Mouse (Mus musculus): ENCODE results near the gene Lpin1. TPM values are rescaled to one million over a fixed set of nuclear protein-coding genes. Genes with fewer than 3 reads are reported as not detected.

Lpin1 gene
- total and polyA plus RNA-seq, 2 experiments: 19.8 to 118 TPM

DNA sequence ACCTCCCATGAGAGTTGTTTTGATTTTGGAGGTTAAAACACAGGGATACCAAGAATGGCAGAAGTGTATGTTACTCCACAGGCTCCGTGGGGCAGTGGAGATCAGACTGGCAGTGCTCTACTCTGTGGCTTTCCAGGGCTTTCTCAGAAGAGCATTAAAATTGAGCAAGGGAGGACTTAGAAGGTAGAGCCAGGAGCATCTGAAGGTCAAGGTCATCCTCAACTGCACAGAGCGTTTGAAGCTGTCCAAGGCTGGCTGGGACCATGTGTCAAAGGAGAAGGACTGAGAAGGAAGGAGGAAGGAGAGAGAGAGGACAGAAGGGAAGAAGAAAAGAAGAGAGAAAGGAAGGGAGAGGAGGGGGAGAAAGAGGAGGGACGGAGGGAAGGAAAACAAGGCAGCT lies 3.8 kb upstream of the Lpin1 start:
- no peaks in the 10 kb centered on the region for H3K27me3 ChIP-seq (ENCODE audit: control insufficient read depth, insufficient read depth, low read length)
- TF ChIP-seq CTCF (IDR thresholded peaks at IDR 0.05; ENCODE audit: low read depth, low read length) (no peak), POLR2A (IDR thresholded peaks at IDR 0.05; ENCODE audit: extremely low read depth, insufficient read depth, low read length) (no peak)
- DNase-seq (ENCODE audit: extremely low read depth, low read depth, low spot score): peak; percentile 25
- 35% methylated on average over 3 of the region's 3 CpGs for WGBS
- H3K9ac ChIP-seq (ENCODE audit: low read depth, low read length): no peak overlapping the region
- no peak overlapping the region for H3K27ac ChIP-seq (replicated peaks; ENCODE audit: insufficient read depth, low read depth, low read length)
- H3K79me2 ChIP-seq (ENCODE audit: control insufficient read depth, insufficient read depth, low read length): no peaks in the 10 kb centered on the region
- no peaks in the 10 kb centered on the region for H3K36me3 ChIP-seq (ENCODE audit: control insufficient read depth, insufficient read depth, low read length)
- H3K4me3 ChIP-seq (ENCODE audit: insufficient read depth, low read depth, low read length): no peak overlapping the region
- H3K4me1 ChIP-seq (ENCODE audit: control insufficient read depth, insufficient read depth, low read length): peaks cover 16% of the 10 kb centered on the region

DNA sequence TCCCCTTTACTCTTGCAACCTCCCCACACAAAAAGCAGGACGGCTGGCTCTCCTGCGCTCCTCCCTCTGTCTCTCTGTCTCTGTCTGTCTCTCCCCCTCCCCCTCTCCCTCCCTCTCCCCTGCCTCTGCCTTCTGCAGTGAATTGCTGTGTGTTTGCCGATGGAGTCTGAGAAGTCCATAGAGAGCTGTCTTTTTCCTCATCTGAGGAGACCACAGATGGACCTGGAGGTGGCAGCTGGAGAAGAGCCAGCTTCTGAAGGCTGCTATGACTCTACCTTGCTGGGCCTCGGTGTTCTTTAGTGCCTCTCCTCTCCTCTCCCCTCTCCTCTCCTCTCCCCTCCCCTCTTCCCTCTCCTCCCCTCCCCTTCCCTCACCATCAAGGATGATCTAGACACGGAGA lies 5.1 kb downstream of the Lpin1 start:
- DNase-seq (ENCODE audit: extremely low read depth, low read depth, low spot score): no peak
- WGBS: 84% methylated on average over 5 of the region's 5 CpGs
- H3K27me3 ChIP-seq (ENCODE audit: control insufficient read depth, insufficient read depth, low read length): no peaks in the 10 kb centered on the region
- no peak overlapping the region for H3K27ac ChIP-seq (replicated peaks; ENCODE audit: insufficient read depth, low read depth, low read length)
- no peak overlapping the region for H3K9ac ChIP-seq (ENCODE audit: low read depth, low read length)
- no peak overlapping the region for H3K4me3 ChIP-seq (ENCODE audit: insufficient read depth, low read depth, low read length)
- TF ChIP-seq POLR2A (IDR thresholded peaks at IDR 0.05; ENCODE audit: extremely low read depth, insufficient read depth, low read length) (no peak), CTCF (IDR thresholded peaks at IDR 0.05; ENCODE audit: low read depth, low read length) (no peak)
- H3K36me3 ChIP-seq (ENCODE audit: control insufficient read depth, insufficient read depth, low read length): no peaks in the 10 kb centered on the region
- no peaks in the 10 kb centered on the region for H3K79me2 ChIP-seq (ENCODE audit: control insufficient read depth, insufficient read depth, low read length)
- H3K4me1 ChIP-seq (ENCODE audit: control insufficient read depth, insufficient read depth, low read length): peaks cover 4% of the 10 kb centered on the region; the same call in 1 of the 2 replicates

DNA sequence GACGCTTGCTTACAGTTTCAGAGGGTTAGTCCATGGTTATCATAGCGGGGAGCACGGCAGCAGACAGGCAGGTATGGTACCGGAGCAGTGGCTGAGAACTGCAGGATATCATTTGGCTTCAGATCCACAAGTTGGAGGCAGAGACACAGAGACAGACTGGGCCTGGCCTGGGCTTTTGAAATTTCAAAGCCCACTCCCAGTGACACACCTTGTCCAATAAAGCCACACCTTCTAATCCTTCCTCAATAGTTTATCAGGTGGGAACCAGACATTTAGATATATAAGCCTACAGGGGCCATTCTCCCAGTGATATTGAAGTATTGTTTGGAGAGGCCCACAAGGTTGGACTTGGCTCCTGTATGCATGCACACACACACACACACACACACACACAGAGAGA lies 8.5 kb downstream of the Lpin1 start:
- 89% methylated on average over 4 of the region's 4 CpGs for WGBS
- H3K79me2 ChIP-seq (ENCODE audit: control insufficient read depth, insufficient read depth, low read length): no peaks in the 10 kb centered on the region
- H3K27me3 ChIP-seq (ENCODE audit: control insufficient read depth, insufficient read depth, low read length): no peaks in the 10 kb centered on the region
- H3K27ac ChIP-seq (replicated peaks; ENCODE audit: insufficient read depth, low read depth, low read length): no peak overlapping the region
- no peak overlapping the region for H3K9ac ChIP-seq (ENCODE audit: low read depth, low read length)
- H3K4me1 ChIP-seq (ENCODE audit: control insufficient read depth, insufficient read depth, low read length): no peaks in the 10 kb centered on the region
- no peak overlapping the region for H3K4me3 ChIP-seq (ENCODE audit: insufficient read depth, low read depth, low read length)
- no peak for TF ChIP-seq POLR2A (IDR thresholded peaks at IDR 0.05; ENCODE audit: extremely low read depth, insufficient read depth, low read length)
- TF ChIP-seq CTCF (IDR thresholded peaks at IDR 0.05; ENCODE audit: low read depth, low read length): no peak
- DNase-seq (ENCODE audit: extremely low read depth, low read depth, low spot score): no peak
- H3K36me3 ChIP-seq (ENCODE audit: control insufficient read depth, insufficient read depth, low read length): no peaks in the 10 kb centered on the region

DNA sequence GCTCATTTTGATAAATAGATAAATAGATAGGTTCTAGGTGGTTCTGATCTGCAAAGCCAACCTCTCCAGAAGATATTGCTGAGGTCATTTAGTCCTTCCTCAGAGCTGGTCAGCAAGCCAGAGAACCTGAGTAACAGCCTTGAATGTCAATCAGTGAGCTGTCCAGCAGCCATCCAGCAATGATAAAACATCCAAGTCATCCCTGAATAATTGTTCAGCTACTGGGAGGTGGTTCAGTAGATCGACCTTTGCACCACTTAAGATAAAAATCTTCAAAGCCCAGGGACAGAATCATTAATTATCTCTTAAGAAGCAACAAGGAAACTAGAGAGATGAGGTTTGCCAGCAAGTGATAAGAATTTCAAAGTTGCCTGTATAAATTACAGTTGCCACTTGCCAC lies 10.4 kb downstream of the Lpin1 start:
- no peaks in the 10 kb centered on the region for H3K4me1 ChIP-seq (ENCODE audit: control insufficient read depth, insufficient read depth, low read length)
- no peak for TF ChIP-seq CTCF (IDR thresholded peaks at IDR 0.05; ENCODE audit: low read depth, low read length)
- TF ChIP-seq POLR2A (IDR thresholded peaks at IDR 0.05; ENCODE audit: extremely low read depth, insufficient read depth, low read length): no peak
- WGBS: 38% methylated on average over 1 of the region's 1 CpGs
- H3K27ac ChIP-seq (replicated peaks; ENCODE audit: insufficient read depth, low read depth, low read length): no peak overlapping the region
- H3K79me2 ChIP-seq (ENCODE audit: control insufficient read depth, insufficient read depth, low read length): no peaks in the 10 kb centered on the region
- H3K9ac ChIP-seq (ENCODE audit: low read depth, low read length): no peak overlapping the region
- H3K36me3 ChIP-seq (ENCODE audit: control insufficient read depth, insufficient read depth, low read length): no peaks in the 10 kb centered on the region
- H3K27me3 ChIP-seq (ENCODE audit: control insufficient read depth, insufficient read depth, low read length): no peaks in the 10 kb centered on the region
- no peak overlapping the region for H3K4me3 ChIP-seq (ENCODE audit: insufficient read depth, low read depth, low read length)
- DNase-seq (ENCODE audit: extremely low read depth, low read depth, low spot score): no peak

DNA sequence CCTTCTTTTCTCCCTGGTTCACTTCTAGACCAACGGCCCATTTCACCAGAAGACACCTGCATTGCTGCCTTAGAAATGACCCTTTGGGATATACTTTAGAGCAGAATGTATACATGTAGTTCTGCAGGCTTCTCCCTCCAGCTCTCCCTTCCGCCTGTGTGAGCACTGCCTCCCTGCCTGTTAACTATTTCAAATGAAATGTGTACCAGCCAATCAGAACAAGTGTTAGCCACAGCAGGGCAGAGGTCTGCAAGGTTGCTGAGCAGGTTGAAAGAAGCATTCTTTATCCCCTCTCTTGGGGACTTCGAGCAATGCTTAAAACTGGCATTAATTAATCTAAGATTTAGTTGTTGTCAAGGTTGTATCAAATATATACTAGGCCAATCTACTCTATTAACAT lies 11.4 kb downstream of the Lpin1 start:
- Histone ChIP-seq H3K36me3 (ENCODE audit: control insufficient read depth, insufficient read depth, low read length) (no peaks in the 10 kb centered on the region), H3K27ac (replicated peaks; ENCODE audit: insufficient read depth, low read depth, low read length) (no peak overlapping the region), H3K4me1 (ENCODE audit: control insufficient read depth, insufficient read depth, low read length) (no peaks in the 10 kb centered on the region), H3K79me2 (ENCODE audit: control insufficient read depth, insufficient read depth, low read length) (no peaks in the 10 kb centered on the region), H3K4me3 (ENCODE audit: insufficient read depth, low read depth, low read length) (no peak overlapping the region), H3K9ac (ENCODE audit: low read depth, low read length) (no peak overlapping the region), H3K27me3 (ENCODE audit: control insufficient read depth, insufficient read depth, low read length) (no peaks in the 10 kb centered on the region)
- 71% methylated on average over 3 of the region's 3 CpGs for WGBS
- no peak for TF ChIP-seq CTCF (IDR thresholded peaks at IDR 0.05; ENCODE audit: low read depth, low read length)
- no peak for TF ChIP-seq POLR2A (IDR thresholded peaks at IDR 0.05; ENCODE audit: extremely low read depth, insufficient read depth, low read length)
- DNase-seq (ENCODE audit: extremely low read depth, low read depth, low spot score): no peak

DNA sequence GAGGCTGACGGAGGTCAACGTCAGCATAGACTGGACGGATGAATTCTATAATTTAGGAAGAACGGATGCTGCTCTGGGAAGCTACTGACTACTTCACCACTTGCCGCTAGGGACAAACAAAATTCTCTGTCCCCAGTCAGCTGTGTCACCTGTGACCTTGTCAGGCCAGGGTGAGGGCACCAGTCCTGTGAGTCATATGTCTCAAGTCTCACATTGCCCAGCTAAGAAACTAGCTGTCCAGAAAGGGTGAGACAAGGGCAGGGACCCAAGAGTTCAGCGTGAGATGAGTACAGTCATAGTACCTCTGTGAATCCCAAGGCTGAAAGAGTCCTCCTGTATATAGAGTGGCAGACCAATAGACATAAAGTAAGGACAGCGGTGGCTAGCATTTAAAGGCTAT lies 17.0 kb downstream of the Lpin1 start:
- DNase-seq (ENCODE audit: extremely low read depth, low read depth, low spot score): no peak

More for the DNA sequence above, 17.0 kb downstream of the Lpin1 start:
- no peak overlapping the region for H3K9ac ChIP-seq (ENCODE audit: low read depth, low read length)
- peaks cover 7% of the 10 kb centered on the region; the same call in 1 of the 2 replicates for H3K79me2 ChIP-seq (ENCODE audit: control insufficient read depth, insufficient read depth, low read length)
- no peak overlapping the region for H3K4me3 ChIP-seq (ENCODE audit: insufficient read depth, low read depth, low read length)
- WGBS: 93% methylated on average over 7 of the region's 7 CpGs
- no peaks in the 10 kb centered on the region for H3K27me3 ChIP-seq (ENCODE audit: control insufficient read depth, insufficient read depth, low read length)
- H3K4me1 ChIP-seq (ENCODE audit: control insufficient read depth, insufficient read depth, low read length): peaks cover 8% of the 10 kb centered on the region
- TF ChIP-seq POLR2A (IDR thresholded peaks at IDR 0.05; ENCODE audit: extremely low read depth, insufficient read depth, low read length) (no peak), CTCF (IDR thresholded peaks at IDR 0.05; ENCODE audit: low read depth, low read length) (no peak)
- H3K36me3 ChIP-seq (ENCODE audit: control insufficient read depth, insufficient read depth, low read length): no peaks in the 10 kb centered on the region
- H3K27ac ChIP-seq (replicated peaks; ENCODE audit: insufficient read depth, low read depth, low read length): no peak overlapping the region

Measured in liver, adult 2 months (tissue).